Mouse (Mus musculus) megakaryocyte, embryonic 14.5 days (primary cell): ENCODE measurements at regions not wholly inside any gene's neighbourhood (a gene's known extent, or its start where the extent isn't known, plus 50 kb on each side); places are given as distances from the start of the nearest gene placed in this dataset.

Source experiments
- FLI1 ChIP-seq: IDR thresholded peaks from 2 replicates; pipeline ENCODE4 v1.6.1; 2012; ENCODE audit warnings: low read length, inconsistent platforms, mixed read lengths
- GATA1 ChIP-seq: IDR thresholded peaks from 3 replicates; pipeline ENCODE4 v1.6.1; 2012; ENCODE audit warnings: mixed read lengths, low read length, inconsistent platforms, borderline replicate concordance

GRCm38 (mm10) chr12:27508226-27508560 lies 165.8 kb upstream of the Sox11 start:
- TF ChIP-seq FLI1 (no peak), GATA1 (no peak)
